Mouse (Mus musculus): ENCODE measurements around the gene Olfr110.
"Not testable (repeated sequence)": the region's sequence is repeated elsewhere in the genome, so short reads cannot be mapped to it uniquely, and the experiment has no call there.

Gene Olfr110

GRCm38 (mm10) chr17:37491930-37492518, at the start of gene Olfr110:
Olfr110 (plus strand) TSS chr17:37492468.
- DNase-seq (ENCODE audit: low read depth, low spot score), result no peak

GRCm38 (mm10) chr17:37445180-37445579, 47.1 kb upstream of the Olfr110 start, which contains the start of gene Olfr108:
Olfr108 (plus strand) TSS chr17:37445480.
- no peak for DNase-seq (ENCODE audit: low read depth, low spot score)

- no peak for DNase-seq (ENCODE audit: low read depth, low spot score)
Measured at GRCm38 (mm10) chr17:37458616-37459015, 33.7 kb upstream of the Olfr110 start, which contains the start of gene Olfr109. Olfr109 (plus strand) TSS chr17:37458916.

- no peak for DNase-seq (ENCODE audit: low read depth, low spot score)
Measured at GRCm38 (mm10) chr17:37483452-37483851, 8.8 kb upstream of the Olfr110 start, which contains the start of gene H2-M2. H2-M2 (minus strand) TSS chr17:37483552.

- no peak for DNase-seq (ENCODE audit: low read depth, low spot score)
Measured at GRCm38 (mm10) chr17:37507730-37508129, 15.5 kb downstream of the Olfr110 start, which contains the start of gene Olfr111. Olfr111 (plus strand) TSS chr17:37508030.

- DNase-seq (ENCODE audit: low read depth, low spot score), result not testable (repeated sequence)
Measured at GRCm38 (mm10) chr17:37524612-37525011, 32.3 kb downstream of the Olfr110 start.

GRCm38 (mm10) chr17:37525427-37525826, 33.2 kb downstream of the Olfr110 start:
- DNase-seq (ENCODE audit: low read depth, low spot score), result not testable (repeated sequence)

- DNase-seq (ENCODE audit: low read depth, low spot score), result no peak
Measured at GRCm38 (mm10) chr17:37535173-37535572, 42.9 kb downstream of the Olfr110 start.

GRCm38 (mm10) chr17:37538416-37538815, 46.1 kb downstream of the Olfr110 start:
- not testable (repeated sequence) for DNase-seq (ENCODE audit: low read depth, low spot score)

- DNase-seq (ENCODE audit: low read depth, low spot score), result no peak
Measured at GRCm38 (mm10) chr17:37541454-37542119, 49.3 kb downstream of the Olfr110 start.

GRCm38 (mm10) chr17:37543800-37544435, 51.6 kb downstream of the Olfr110 start:
- DNase-seq (ENCODE audit: low read depth, low spot score), result no peak

Measured in forelimb bud, embryonic 11.5 days (tissue).